Mouse (Mus musculus): ENCODE measurements at regions not wholly inside any gene's neighbourhood (a gene's known extent, or its start where the extent isn't known, plus 50 kb on each side); places are given as distances from the start of the nearest gene placed in this dataset.

DNA sequence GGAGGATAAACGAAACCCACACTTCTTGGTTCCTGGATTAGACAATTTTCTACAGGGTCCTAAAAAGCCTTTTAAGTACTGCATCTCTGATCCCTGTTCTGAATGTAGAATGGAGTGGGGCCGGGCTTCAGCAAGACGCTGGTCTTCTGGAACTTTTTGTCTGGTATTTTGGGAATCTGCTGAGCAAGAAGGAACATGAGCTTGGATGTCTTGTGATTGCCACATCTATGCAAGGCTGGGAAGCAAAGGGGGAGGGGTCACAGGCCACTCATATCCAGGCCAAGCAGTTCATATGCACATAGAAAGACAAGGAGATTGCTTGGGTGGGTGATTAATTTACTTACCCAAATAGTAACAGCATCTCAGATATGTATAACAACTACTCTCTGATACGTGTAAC lies 121.5 kb downstream of the Evx1 start:
- no peak for TF ChIP-seq CTCF (IDR thresholded peaks at IDR 0.05; ENCODE audit: low read depth, low read length)
- no peak for TF ChIP-seq POLR2A (IDR thresholded peaks at IDR 0.05; ENCODE audit: insufficient read depth, low read length)
- TF ChIP-seq EP300 (IDR thresholded peaks at IDR 0.05; ENCODE audit: insufficient read depth, low read depth, low read length) = no peak
